Comparison of ENCODE assay signal across 21 mouse cellular contexts in the genomic region with DNA sequence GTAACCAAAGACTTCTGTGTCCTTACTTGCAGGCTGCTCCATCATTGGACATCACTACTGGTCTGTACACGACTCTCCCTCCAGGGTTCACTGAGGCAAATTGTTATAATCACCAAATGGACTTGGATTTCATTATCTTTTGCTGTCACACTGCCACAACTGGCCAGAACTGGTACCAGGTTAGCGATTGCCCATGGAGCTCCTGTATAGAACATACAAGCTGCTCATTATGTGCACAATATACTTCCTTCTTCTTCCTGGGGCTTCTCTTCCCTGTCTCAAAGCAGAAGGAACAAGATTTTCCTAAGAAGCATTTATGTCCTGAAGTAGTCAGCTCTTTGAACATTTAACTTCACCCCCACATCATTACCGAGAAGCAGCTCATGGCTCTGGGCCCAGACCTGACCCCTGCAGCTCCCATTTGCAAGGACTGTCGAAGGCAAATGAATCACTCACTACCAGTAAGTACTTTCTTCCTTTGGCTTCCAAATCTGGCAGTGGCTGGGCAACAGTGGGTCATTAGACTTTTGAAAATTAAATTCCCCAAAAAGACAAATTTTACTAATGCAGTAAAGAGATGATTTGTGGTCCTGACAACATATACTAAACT. TPM values are rescaled to one million over a fixed set of nuclear protein-coding genes. Genes with fewer than 3 reads are reported as not detected.
A peak's percentile ranks its signal among the peaks of the same experiment; 100 is the strongest.
DNase-seq lines count a peak whose midpoint lies in the region; ATAC-seq and TF ChIP-seq lines count a peak whose summit lies in the region.
"Had no signal": no experiment of that assay in that cellular context is flagged by ENCODE, and none has a peak within 500 bp of the region (broad histone marks: within the 10 kb centered on the region; RNA-seq: fewer than 3 reads in every experiment).

No protein-coding gene starts in this region.

- no peak for TF ChIP-seq POLR2A in cerebellum, adult 2 months (IDR thresholded peaks at IDR 0.05; ENCODE audit: borderline replicate concordance, insufficient read depth, low read length)

- H3K27me3 ChIP-seq in cerebellum, adult 2 months (ENCODE audit: control insufficient read depth, insufficient read depth, low read length) = no peaks in the 10 kb centered on the region; the same call in 1 of the 2 replicates
- no peaks in the 10 kb centered on the region for H3K27me3 ChIP-seq in kidney, embryonic 14.5 days (ENCODE audit: control insufficient read depth, insufficient read depth, low read length)
- H3K27me3 ChIP-seq in neural tube, embryonic 13.5 days = no peaks in the 10 kb centered on the region
- H3K27me3 ChIP-seq in neural tube, embryonic 15.5 days (replicated peaks) = no peaks in the 10 kb centered on the region
- H3K27me3 ChIP-seq: embryonic facial prominence, embryonic 12.5 days; forebrain, embryonic 15.5 days; heart, embryonic 12.5 days had no signal

- H3K9ac ChIP-seq in kidney, embryonic 14.5 days (ENCODE audit: low read depth, low read length) = no peak overlapping the region
- H3K9ac ChIP-seq in neural tube, embryonic 13.5 days = no peak overlapping the region
- H3K9ac ChIP-seq in neural tube, embryonic 15.5 days (replicated peaks) = no peak overlapping the region
- H3K9ac ChIP-seq: embryonic facial prominence, embryonic 12.5 days; forebrain, embryonic 15.5 days; heart, embryonic 12.5 days had no signal

- peak; percentile 74 to 80 for DNase-seq in cerebellum, postnatal 10 days
- no peak for DNase-seq in cerebellum, adult 2 months
- peak; percentile 48 for DNase-seq in kidney, postnatal 10 days
- DNase-seq in neural tube, embryonic 10.5 days (ENCODE audit: extremely low spot score, low spot score) = no peak
- DNase-seq: B cell, adult 2 months; gastrocnemius, postnatal 25 days; right cerebral cortex, postnatal 14 days; thymus, adult 2 months had no signal

- 7% methylated on average over 4 of the region's 4 CpGs for WGBS in cerebellum, adult 2 months
- 37% methylated on average over 4 of the region's 4 CpGs for WGBS in kidney, embryonic 14.5 days
- WGBS in neural tube, embryonic 13.5 days = 53% methylated on average over 4 of the region's 4 CpGs
- 47% methylated on average over 4 of the region's 4 CpGs for WGBS in neural tube, embryonic 15.5 days

- ATAC-seq in kidney, embryonic 14.5 days (ENCODE audit: low FRiP score, low TSS enrichment) = no peak
- no peak for ATAC-seq in neural tube, embryonic 13.5 days (ENCODE audit: low read depth)
- peak; percentile 66; the same call in 1 of the 2 replicates for ATAC-seq in neural tube, embryonic 15.5 days (ENCODE audit: low FRiP score)
- no peak for ATAC-seq in monocyte, adult 5-6 weeks (replicated peaks; ENCODE audit: insufficient number of reproducible peaks, low FRiP score, low TSS enrichment, poor library complexity, severe bottlenecking)
- ATAC-seq: forebrain, embryonic 15.5 days; intestine, embryonic 16.5 days had no signal

- H3K36me3 ChIP-seq in kidney, embryonic 14.5 days (ENCODE audit: control insufficient read depth, insufficient read depth, low read length) = no peaks in the 10 kb centered on the region
- no peaks in the 10 kb centered on the region for H3K36me3 ChIP-seq in neural tube, embryonic 13.5 days
- no peaks in the 10 kb centered on the region for H3K36me3 ChIP-seq in neural tube, embryonic 15.5 days
- H3K36me3 ChIP-seq: embryonic facial prominence, embryonic 12.5 days; forebrain, embryonic 15.5 days; heart, embryonic 12.5 days had no signal

- H3K9me3 ChIP-seq in kidney, embryonic 14.5 days (ENCODE audit: control insufficient read depth, low read length) = no peaks in the 10 kb centered on the region; the same call in 1 of the 2 replicates
- H3K9me3 ChIP-seq in neural tube, embryonic 13.5 days = no peaks in the 10 kb centered on the region
- no peaks in the 10 kb centered on the region for H3K9me3 ChIP-seq in neural tube, embryonic 15.5 days (replicated peaks)
- H3K9me3 ChIP-seq: forebrain, embryonic 15.5 days had no signal

- H3K27ac ChIP-seq in cerebellum, adult 2 months (ENCODE audit: insufficient read depth, low read length) = no peak overlapping the region
- H3K27ac ChIP-seq in kidney, embryonic 14.5 days (ENCODE audit: low read depth, low read length) = no peak overlapping the region
- 0 out of 2 replicates have a peak overlapping the region, but pooled peaks have one; percentile 18 for H3K27ac ChIP-seq in neural tube, embryonic 13.5 days (replicated peaks)
- H3K27ac ChIP-seq in neural tube, embryonic 15.5 days (replicated peaks) = 0 out of 2 replicates have a peak overlapping the region, but pooled peaks have one; percentile 41
- H3K27ac ChIP-seq: embryonic facial prominence, embryonic 12.5 days; forebrain, embryonic 15.5 days had no signal

- H3K4me2 ChIP-seq in kidney, embryonic 14.5 days (replicated peaks; ENCODE audit: low read depth, low read length) = no peak overlapping the region
- H3K4me2 ChIP-seq in neural tube, embryonic 13.5 days = no peak overlapping the region
- H3K4me2 ChIP-seq in neural tube, embryonic 15.5 days = no peak overlapping the region
- H3K4me2 ChIP-seq: embryonic facial prominence, embryonic 12.5 days; forebrain, embryonic 15.5 days; heart, embryonic 12.5 days had no signal

- no peaks in the 10 kb centered on the region for H3K4me1 ChIP-seq in cerebellum, adult 2 months (ENCODE audit: control insufficient read depth, insufficient read depth, low read length)
- H3K4me1 ChIP-seq in kidney, embryonic 14.5 days (ENCODE audit: control insufficient read depth, insufficient read depth, low read length) = no peaks in the 10 kb centered on the region
- no peaks in the 10 kb centered on the region for H3K4me1 ChIP-seq in neural tube, embryonic 13.5 days (replicated peaks)
- no peaks in the 10 kb centered on the region for H3K4me1 ChIP-seq in neural tube, embryonic 15.5 days
- H3K4me1 ChIP-seq: embryonic facial prominence, embryonic 12.5 days; forebrain, embryonic 15.5 days had no signal

- H3K4me3 ChIP-seq in cerebellum, adult 2 months (replicated peaks; ENCODE audit: insufficient read depth, low read depth, low read length) = no peak overlapping the region
- H3K4me3 ChIP-seq in kidney, embryonic 14.5 days (ENCODE audit: low read length) = no peak overlapping the region
- H3K4me3 ChIP-seq in neural tube, embryonic 13.5 days = no peak overlapping the region
- no peak overlapping the region for H3K4me3 ChIP-seq in neural tube, embryonic 15.5 days (replicated peaks)
- H3K4me3 ChIP-seq: embryonic facial prominence, embryonic 12.5 days; forebrain, embryonic 15.5 days; heart, embryonic 12.5 days had no signal

- no peak for TF ChIP-seq CTCF in cerebellum, adult 2 months (IDR thresholded peaks at IDR 0.05; ENCODE audit: borderline replicate concordance, insufficient read depth, low read depth, low read length)

RNA-seq across cellular contexts. Expression of a gene that starts 9.2 kb away (rescaled TPM):
- not detected in 2 replicates for polyA plus RNA-seq in cerebellum, adult 2 months (2012; rRNA removed)
- polyA plus RNA-seq in kidney, embryonic 14.5 days (2014; fragmentation: Nextera tagmentation; extraction: Ambion mirVana) = not detected in 2 replicates
- not detected in 2 replicates for polyA plus RNA-seq in neural tube, embryonic 13.5 days (2015; fragmentation: Nextera tagmentation; extraction: Ambion mirVana)
- polyA plus RNA-seq in neural tube, embryonic 15.5 days (2015; fragmentation: Nextera tagmentation; extraction: Ambion mirVana) = not detected in 2 replicates
- 0.19 to 1.6 TPM in 2 of 3 replicates, not detected in the other for total RNA-seq in monocyte, adult 5-6 weeks (2017)
- total RNA-seq: gastrocnemius, postnatal 25 days; hematopoietic stem cell, adult 5-6 weeks; liver, adult 2 months; megakaryocyte progenitor cell, adult 5-6 weeks had no signal
- polyA plus RNA-seq: embryonic facial prominence, embryonic 12.5 days; forebrain, embryonic 15.5 days; heart, embryonic 12.5 days; intestine, embryonic 16.5 days; liver, adult 2 months had no signal

RNA-seq across cellular contexts. Expression of a gene that starts 26.5 kb away (rescaled TPM):
- not detected in 2 replicates for polyA plus RNA-seq in cerebellum, adult 2 months (2012; rRNA removed)
- polyA plus RNA-seq in kidney, embryonic 14.5 days (2014; fragmentation: Nextera tagmentation; extraction: Ambion mirVana) = not detected in 2 replicates
- polyA plus RNA-seq in neural tube, embryonic 13.5 days (2015; fragmentation: Nextera tagmentation; extraction: Ambion mirVana) = not detected in 2 replicates
- polyA plus RNA-seq in neural tube, embryonic 15.5 days (2015; fragmentation: Nextera tagmentation; extraction: Ambion mirVana) = not detected in 2 replicates
- 0.39 to 4.6 TPM (median 0.48 TPM) in 3 replicates for total RNA-seq in monocyte, adult 5-6 weeks (2017)
- total RNA-seq: gastrocnemius, postnatal 25 days; hematopoietic stem cell, adult 5-6 weeks; layer of hippocampus, adult 8-10 months; left cerebral cortex, postnatal 14 days; megakaryocyte progenitor cell, adult 5-6 weeks had no signal
- polyA plus RNA-seq: embryonic facial prominence, embryonic 12.5 days; forebrain, embryonic 15.5 days; heart, embryonic 12.5 days; thymus, adult 2 months had no signal

RNA-seq across cellular contexts. Expression of a gene that starts 43.5 kb away (rescaled TPM):
- 0.14 TPM in 1 of 2 replicates, not detected in the other for polyA plus RNA-seq in cerebellum, adult 2 months (2012; rRNA removed)
- 0.99 and 1.2 TPM in 2 replicates for polyA plus RNA-seq in kidney, embryonic 14.5 days (2014; fragmentation: Nextera tagmentation; extraction: Ambion mirVana)
- polyA plus RNA-seq in neural tube, embryonic 13.5 days (2015; fragmentation: Nextera tagmentation; extraction: Ambion mirVana) = 0.61 and 0.65 TPM in 2 replicates
- 0.46 and 0.63 TPM in 2 replicates for polyA plus RNA-seq in neural tube, embryonic 15.5 days (2015; fragmentation: Nextera tagmentation; extraction: Ambion mirVana)
- 0.86 to 3.6 TPM (median 2.4 TPM) in 3 replicates for total RNA-seq in monocyte, adult 5-6 weeks (2017)
- total RNA-seq: left cerebral cortex, postnatal 14 days; liver, adult 2 months had no signal
- polyA plus RNA-seq: liver, adult 2 months; thymus, adult 2 months had no signal

Comparison
In these comparisons a context has a peak if more than half of its experiments do, and no peak if none do; other contexts are left out.
1. DNase-seq: peak in cerebellum, postnatal 10 days (2 of 2) and kidney, postnatal 10 days (single experiment); none in cerebellum, adult 2 months (0 of 2) and neural tube, embryonic 10.5 days (single experiment).
2. H3K27ac ChIP-seq: peak in neural tube, embryonic 13.5 days (single experiment) and neural tube, embryonic 15.5 days (single experiment); none in cerebellum, adult 2 months (single experiment) and kidney, embryonic 14.5 days (single experiment).